In the genomic region with DNA sequence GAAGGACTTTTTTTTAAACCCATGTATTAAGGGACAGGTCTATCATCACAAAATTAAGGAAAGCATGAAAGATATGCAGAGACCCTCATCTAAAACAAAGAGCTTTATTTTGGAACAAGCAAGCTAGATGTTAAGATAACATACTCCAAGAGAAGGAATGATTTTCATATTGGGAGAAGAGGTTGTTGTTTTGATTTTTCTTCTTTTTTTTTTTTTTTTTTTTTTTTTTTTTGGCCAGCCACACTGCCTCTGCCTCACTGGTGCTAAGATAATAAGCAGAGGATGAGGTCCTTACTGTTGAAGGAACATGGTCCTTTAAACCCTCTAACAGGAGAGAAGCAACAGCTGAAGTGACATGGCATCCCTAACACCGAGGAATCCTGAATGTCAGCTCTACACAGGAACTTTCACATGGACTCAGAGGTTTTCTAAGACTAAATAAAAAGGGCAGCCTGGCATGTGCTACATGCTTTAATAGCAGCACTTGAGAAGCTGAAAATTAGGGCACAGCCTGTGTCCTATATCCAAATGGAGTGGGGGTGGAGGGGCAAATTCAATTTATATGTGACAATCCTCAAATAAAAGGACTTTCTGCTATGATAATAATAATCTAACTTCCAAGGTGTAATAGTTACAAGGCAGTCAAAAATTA, we compare ENCODE assay signal across 8 mouse cellular contexts. TPM values are rescaled to one million over a fixed set of nuclear protein-coding genes. Genes with fewer than 3 reads are reported as not detected.
DNase-seq lines count a peak whose midpoint lies in the region; ATAC-seq and TF ChIP-seq lines count a peak whose summit lies in the region.

No protein-coding gene starts in this region.

- no peaks in the 10 kb centered on the region for H3K27me3 ChIP-seq in kidney, embryonic 15.5 days
- no peaks in the 10 kb centered on the region for H3K27me3 ChIP-seq in stomach, embryonic 14.5 days (ENCODE audit: control insufficient read depth, insufficient read depth, low read length)
- no peaks in the 10 kb centered on the region for H3K27me3 ChIP-seq in stomach, postnatal 0 days (ENCODE audit: control insufficient read depth, insufficient read depth, low read length)

- peak overlapping the region; percentile 34 for H3K4me3 ChIP-seq in gastrocnemius, adult 2 months
- H3K4me3 ChIP-seq in kidney, embryonic 15.5 days (replicated peaks): no peak overlapping the region
- no peak overlapping the region for H3K4me3 ChIP-seq in stomach, embryonic 14.5 days (ENCODE audit: low read depth, low read length)
- H3K4me3 ChIP-seq in stomach, postnatal 0 days (ENCODE audit: low read depth, low read length): no peak overlapping the region

- ATAC-seq in kidney, embryonic 15.5 days (replicated peaks; ENCODE audit: low FRiP score): no peak
- ATAC-seq in stomach, embryonic 14.5 days (ENCODE audit: insufficient number of reproducible peaks, insufficient read depth, low FRiP score, low read depth): no peak
- ATAC-seq in stomach, postnatal 0 days (ENCODE audit: low FRiP score, low TSS enrichment): no peak

- no peak for TF ChIP-seq CTCF in gastrocnemius, adult 2 months (IDR thresholded peaks at IDR 0.05)
- no peak for TF ChIP-seq CTCF in stomach, postnatal 0 days (IDR thresholded peaks at IDR 0.05; ENCODE audit: low read depth)

- H3K4me2 ChIP-seq in kidney, embryonic 15.5 days: no peak overlapping the region
- no peak overlapping the region for H3K4me2 ChIP-seq in stomach, embryonic 14.5 days (replicated peaks; ENCODE audit: low read depth, low read length)
- no peak overlapping the region for H3K4me2 ChIP-seq in stomach, postnatal 0 days (replicated peaks; ENCODE audit: low read depth)

- no peak overlapping the region for H3K9ac ChIP-seq in kidney, embryonic 15.5 days
- no peak overlapping the region for H3K9ac ChIP-seq in stomach, embryonic 14.5 days (replicated peaks; ENCODE audit: low read depth, low read length)
- no peak overlapping the region for H3K9ac ChIP-seq in stomach, postnatal 0 days (ENCODE audit: low read length)

- peaks cover 45% of the 10 kb centered on the region for H3K36me3 ChIP-seq in kidney, embryonic 15.5 days
- peaks cover 25% of the 10 kb centered on the region for H3K36me3 ChIP-seq in stomach, embryonic 14.5 days (ENCODE audit: control insufficient read depth, insufficient read depth, low read length)
- H3K36me3 ChIP-seq in stomach, postnatal 0 days (ENCODE audit: control insufficient read depth, insufficient read depth, low read length): peaks cover 7% of the 10 kb centered on the region

- WGBS in kidney, embryonic 15.5 days: 62% methylated on average over 1 of the region's 1 CpGs
- WGBS in stomach, embryonic 14.5 days: 78% methylated on average over 1 of the region's 1 CpGs
- WGBS in stomach, postnatal 0 days: 71% methylated on average over 1 of the region's 1 CpGs

- H3K9me3 ChIP-seq in kidney, embryonic 15.5 days (replicated peaks): no peaks in the 10 kb centered on the region
- H3K9me3 ChIP-seq in stomach, embryonic 14.5 days (ENCODE audit: control insufficient read depth, low read depth, low read length): no peaks in the 10 kb centered on the region
- H3K9me3 ChIP-seq in stomach, postnatal 0 days (ENCODE audit: control insufficient read depth, low read length): no peaks in the 10 kb centered on the region

- no peak for DNase-seq in gastrocnemius, adult 2 months
- no peak for DNase-seq in gastrocnemius, adult 18-20 months (ENCODE audit: low spot score)
- DNase-seq in kidney, postnatal 25 days: no peak
- DNase-seq in stomach, postnatal 0 days (ENCODE audit: low spot score): no peak
- DNase-seq in urinary bladder, postnatal 4 days (ENCODE audit: low spot score in 2 of 2): no peak
- DNase-seq in thymus, postnatal 4 days: no peak

- TF ChIP-seq EP300 in stomach, postnatal 0 days (optimal IDR thresholded peaks at IDR 0.05): no peak

- peaks cover 34% of the 10 kb centered on the region for H3K4me1 ChIP-seq in kidney, embryonic 15.5 days
- peaks cover 10% of the 10 kb centered on the region; the same call in 1 of the 2 replicates for H3K4me1 ChIP-seq in stomach, embryonic 14.5 days (ENCODE audit: control insufficient read depth, insufficient read depth, low read length)
- H3K4me1 ChIP-seq in stomach, postnatal 0 days (replicated peaks; ENCODE audit: control insufficient read depth, insufficient read depth): no peaks in the 10 kb centered on the region

- peak overlapping the region; percentile 87 for H3K27ac ChIP-seq in gastrocnemius, adult 2 months
- peak overlapping the region; percentile 58 for H3K27ac ChIP-seq in kidney, embryonic 15.5 days
- H3K27ac ChIP-seq in stomach, embryonic 14.5 days (ENCODE audit: low read length): 0 out of 2 replicates have a peak overlapping the region, but pooled peaks have one; percentile 1
- no peak overlapping the region for H3K27ac ChIP-seq in stomach, postnatal 0 days (replicated peaks)

- intact Hi-C loops in gastrocnemius, adult 2 months (cut with DNase I): loop anchor here (1.0 to 2.0 kb wide), 2 partner anchors 96 to 105 kb away; no protein-coding TSS in a partner anchor

RNA-seq across cellular contexts. Expression of gene Chd2, which starts 17.9 kb away (rescaled TPM):
- total RNA-seq in gastrocnemius, adult 2 months (2021): 10 to 100 TPM; 40.7 to 48.4 TPM
- 10 to 100 TPM; 29.8 to 39.6 TPM for total RNA-seq in gastrocnemius, adult 18-20 months (2021)
- 56.6 and 61.7 TPM in 2 replicates for polyA plus RNA-seq in kidney, embryonic 15.5 days (2015; fragmentation: Nextera tagmentation; extraction: Ambion mirVana)
- 71.0 and 77.2 TPM in 2 replicates for polyA plus RNA-seq in stomach, embryonic 14.5 days (2014; fragmentation: Nextera tagmentation; extraction: Ambion mirVana)
- polyA plus RNA-seq in stomach, postnatal 0 days (2015; fragmentation: Nextera tagmentation; extraction: Ambion mirVana): 15.9 and 18.0 TPM in 2 replicates
